Mouse (Mus musculus): Measurements from ENCODE around the gene Zfp53.

The Zfp53 gene

GRCm38 (mm10) chr17:21530645-21531330 is 42.0 kb downstream of the Zfp53 start:
- peak; percentile 90 for DNase-seq

- DNase-seq: peak; percentile 96
Measured at GRCm38 (mm10) chr17:21531621-21532020, 42.8 kb downstream of the Zfp53 start.

GRCm38 (mm10) chr17:21532101-21532951 is 43.5 kb downstream of the Zfp53 start:
- peak; percentile 98 for DNase-seq

DNA sequence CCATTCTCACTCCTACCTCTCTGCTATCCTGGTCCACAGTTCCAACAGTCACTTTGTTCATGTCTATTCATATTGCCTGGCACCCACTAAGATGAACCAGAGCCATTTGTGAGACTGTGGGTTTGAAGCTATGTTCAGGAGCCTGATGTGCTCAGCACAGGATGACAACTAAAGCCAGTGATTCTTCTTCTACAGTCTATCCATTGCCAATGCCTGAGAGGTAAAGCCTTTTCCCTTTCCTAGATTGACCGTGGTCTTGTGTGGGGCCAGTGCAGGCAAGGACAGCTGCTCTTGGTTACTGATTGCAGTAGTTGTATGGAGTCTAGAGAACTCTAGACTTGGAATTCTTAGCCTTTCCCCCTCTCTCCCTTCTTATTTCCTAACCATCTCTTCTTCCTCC is 45.2 kb downstream of the Zfp53 start:
- peak; percentile 86 for DNase-seq

- peak; percentile 94 for DNase-seq
Measured at GRCm38 (mm10) chr17:21534460-21535095, 45.8 kb downstream of the Zfp53 start.

- DNase-seq: peak; percentile 97
Measured at GRCm38 (mm10) chr17:21535096-21536001, 46.6 kb downstream of the Zfp53 start, which contains the start of gene Zfp52. Zfp52 (plus strand) TSS chr17:21535539.

GRCm38 (mm10) chr17:21536096-21536495 is 47.3 kb downstream of the Zfp53 start:
- DNase-seq: no peak

- peak; percentile 88 for DNase-seq
Measured at GRCm38 (mm10) chr17:21536676-21537075, 47.9 kb downstream of the Zfp53 start.

GRCm38 (mm10) chr17:21557831-21558230 is 69.0 kb downstream of the Zfp53 start:
- DNase-seq: no peak

Data from heart, adult 11 months (tissue).